Mouse (Mus musculus): ENCODE results near the gene Scarb2.

DNA sequence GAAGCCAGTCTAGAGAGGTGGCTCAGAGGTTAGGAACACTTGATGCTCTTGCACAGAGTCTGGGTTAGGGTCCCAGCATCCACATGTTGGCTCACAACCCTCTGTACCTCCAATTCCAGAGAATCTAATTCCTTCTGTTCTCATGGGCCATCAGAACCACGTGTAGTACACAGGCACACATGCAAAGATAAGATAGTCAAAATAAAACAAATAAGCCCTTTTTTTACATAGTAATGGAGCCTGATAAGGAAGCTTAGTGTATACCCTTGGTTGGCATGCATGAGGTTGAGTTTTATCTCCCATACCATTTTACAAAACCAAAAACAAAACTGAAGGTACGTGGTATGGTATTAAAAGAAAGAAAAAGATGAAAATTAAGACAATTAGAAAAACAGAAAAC, 49.2 kb downstream of the Scarb2 start:
- no peak for TF ChIP-seq MAFK (IDR thresholded peaks at IDR 0.05; ENCODE audit: insufficient read depth, low read depth, low read length)
- TF ChIP-seq CHD2 (IDR thresholded peaks at IDR 0.05; ENCODE audit: low read depth, low read length) = no peak
- no peak for TF ChIP-seq HCFC1 (IDR thresholded peaks at IDR 0.05; ENCODE audit: borderline replicate concordance, insufficient read depth, low read length)

Data from ES-E14 (cell line).